Mouse (Mus musculus): ENCODE data around the gene Gcnt3.

DNA sequence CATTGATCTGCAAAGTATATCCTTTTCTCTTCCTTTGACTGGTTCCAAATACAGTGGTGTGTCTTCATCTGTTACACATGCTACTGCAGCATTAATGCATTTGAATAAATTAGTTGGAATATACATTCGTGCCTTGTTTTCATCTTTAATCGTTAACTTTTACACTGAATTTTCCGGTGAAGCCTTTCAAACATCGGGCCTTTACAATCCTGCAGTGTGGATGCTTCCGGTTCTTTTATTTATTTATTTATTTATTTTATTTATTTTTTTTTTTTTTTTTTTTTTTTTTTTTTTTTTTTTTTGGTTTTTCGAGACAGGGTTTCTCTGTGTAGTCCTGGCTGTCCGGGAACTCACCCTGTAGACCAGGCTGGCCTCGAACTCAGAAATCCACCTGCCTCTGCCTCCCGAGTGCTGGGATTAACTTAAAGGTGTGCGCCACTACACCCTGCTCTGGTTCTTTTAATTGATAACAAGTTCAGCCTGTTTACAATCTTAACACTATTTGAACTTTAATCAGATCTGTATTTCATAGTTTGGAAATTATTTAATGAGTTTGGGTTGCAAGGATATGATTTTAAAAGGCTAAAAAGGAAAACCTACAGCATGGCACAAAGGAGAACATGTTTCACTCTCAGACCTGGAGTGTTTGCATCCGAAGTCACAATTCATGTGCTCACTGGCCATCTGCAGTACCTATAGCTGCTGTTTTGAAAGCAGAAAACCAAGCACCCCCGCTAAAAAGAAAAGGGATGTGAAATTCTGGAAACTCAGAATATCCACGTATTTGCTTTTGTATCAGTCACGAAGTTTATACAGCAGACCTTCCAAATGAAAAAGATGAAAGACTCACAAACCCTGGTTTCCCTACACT, 26.1 kb downstream of the Gcnt3 start:
- TF ChIP-seq CTCF (IDR thresholded peaks at IDR 0.05) (no peak), EP300 (IDR thresholded peaks at IDR 0.05) (no peak)
